In genomic region chr2:45111571-45111970, GRCm38 (mm10) we compare ENCODE assay signal across 8 mouse cellular contexts. TPM values are rescaled to one million over a fixed set of nuclear protein-coding genes. Genes with fewer than 3 reads are reported as not detected.
DNase-seq lines count a peak whose midpoint lies in the region; ATAC-seq and TF ChIP-seq lines count a peak whose summit lies in the region.
"Not testable (repeated sequence)": the region's sequence is repeated elsewhere in the genome, so short reads cannot be mapped to it uniquely, and the experiment has no call there.

No protein-coding gene starts in this region.

- not testable (repeated sequence) for H3K27me3 ChIP-seq in C2C12 (ENCODE audit: control insufficient read depth, insufficient read depth, insufficient read length); forebrain, embryonic 14.5 days (replicated peaks; ENCODE audit: control insufficient read depth, insufficient read depth, low read length); heart, embryonic 16.5 days (ENCODE audit: control insufficient read depth, insufficient read depth, low read length); kidney, adult 2 months (replicated peaks; ENCODE audit: control insufficient read depth, insufficient read depth, low read length); megakaryocyte, embryonic 14.5 days (replicated peaks); neural tube, embryonic 14.5 days (ENCODE audit: control insufficient read depth, insufficient read depth, low read length)

- 10% methylated on average over 3 of the region's 3 CpGs for WGBS in forebrain, embryonic 14.5 days
- 15% methylated on average over 3 of the region's 3 CpGs for WGBS in heart, embryonic 16.5 days
- WGBS in kidney, adult 2 months, result 13% methylated on average over 3 of the region's 3 CpGs
- under 1% methylated on average over 3 of the region's 3 CpGs for WGBS in neural tube, embryonic 14.5 days

- H3K4me3 ChIP-seq in C2C12 (ENCODE audit: insufficient read depth, poor library complexity, severe bottlenecking), result peak overlapping the region; percentile 79
- peak overlapping the region; percentile 89 for H3K4me3 ChIP-seq in forebrain, embryonic 14.5 days (ENCODE audit: low read depth, low read length)
- peak overlapping the region; percentile 66 for H3K4me3 ChIP-seq in heart, embryonic 16.5 days (ENCODE audit: low read length)
- peak overlapping the region; percentile 57 for H3K4me3 ChIP-seq in kidney, adult 2 months (ENCODE audit: insufficient read depth, low read depth, low read length)
- peak overlapping the region; percentile 99 for H3K4me3 ChIP-seq in megakaryocyte, embryonic 14.5 days (replicated peaks)
- H3K4me3 ChIP-seq in neural tube, embryonic 14.5 days (ENCODE audit: low read depth, low read length), result peak overlapping the region; percentile 79

- not testable (repeated sequence) for H3K36me3 ChIP-seq in C2C12 (ENCODE audit: control insufficient read depth, insufficient read depth); forebrain, embryonic 14.5 days (ENCODE audit: control insufficient read depth, insufficient read depth, low read length); heart, embryonic 16.5 days (ENCODE audit: control insufficient read depth, insufficient read depth); kidney, adult 2 months (ENCODE audit: control insufficient read depth, insufficient read depth, low read length); neural tube, embryonic 14.5 days (ENCODE audit: control insufficient read depth, insufficient read depth, low read length)
- H3K36me3 ChIP-seq in megakaryocyte, embryonic 14.5 days (replicated peaks; ENCODE audit: low read length), result peaks cover 34% of the 10 kb centered on the region

- peaks cover 35% of the 10 kb centered on the region for H3K79me3 ChIP-seq in C2C12 (ENCODE audit: low read depth)

- H3K4me2 ChIP-seq in forebrain, embryonic 14.5 days (ENCODE audit: low read length), result peak overlapping the region; percentile 87
- H3K4me2 ChIP-seq in heart, embryonic 16.5 days (ENCODE audit: low read depth, low read length), result peak overlapping the region; percentile 74
- peak overlapping the region; percentile 73 for H3K4me2 ChIP-seq in neural tube, embryonic 14.5 days (ENCODE audit: low read depth, low read length)

- TF ChIP-seq CTCF in C2C12 (IDR thresholded peaks at IDR 0.05; ENCODE audit: control insufficient read depth, insufficient read depth, insufficient read length); kidney, adult 2 months (conservative IDR thresholded peaks at IDR 0.05; ENCODE audit: insufficient read depth, insufficient read length, low read depth, low read length): not testable (repeated sequence)

- TF ChIP-seq POLR2A in kidney, adult 2 months (IDR thresholded peaks at IDR 0.05; ENCODE audit: low read depth, low read length), result not testable (repeated sequence)

- ATAC-seq in forebrain, embryonic 14.5 days; heart, embryonic 16.5 days (replicated peaks; ENCODE audit: extremely low read depth, insufficient read depth, low FRiP score); neural tube, embryonic 14.5 days (ENCODE audit: low read depth): not testable (repeated sequence)

- peaks cover 61% of the 10 kb centered on the region for H3K79me2 ChIP-seq in C2C12 (ENCODE audit: control insufficient read depth, insufficient read depth)

- DNase-seq in embryo, embryonic 10 days (ENCODE audit: low spot score), result peak; percentile 63
- not testable (repeated sequence) for DNase-seq in forebrain, embryonic 14.5 days (ENCODE audit: low spot score)
- DNase-seq in kidney, adult 2 months, result peak; percentile 58
- DNase-seq in liver, result peak; percentile 30

- peak overlapping the region; percentile 100 for H3K9ac ChIP-seq in forebrain, embryonic 14.5 days (ENCODE audit: low read length)
- peak overlapping the region; percentile 98 for H3K9ac ChIP-seq in heart, embryonic 16.5 days (ENCODE audit: low read length)
- H3K9ac ChIP-seq in neural tube, embryonic 14.5 days (replicated peaks; ENCODE audit: low read depth, low read length), result peak overlapping the region; percentile 96

- H3ac ChIP-seq in C2C12 (ENCODE audit: control insufficient read depth, insufficient read length, low read depth), result peak overlapping the region; percentile 61

- H3K27ac ChIP-seq in forebrain, embryonic 14.5 days (ENCODE audit: low read depth, low read length), result peak overlapping the region; percentile 99
- peak overlapping the region; percentile 94 for H3K27ac ChIP-seq in heart, embryonic 16.5 days (ENCODE audit: low read length)
- H3K27ac ChIP-seq in kidney, adult 2 months (ENCODE audit: insufficient read depth, low read depth, low read length), result peak overlapping the region; percentile 62
- peak overlapping the region; percentile 98 for H3K27ac ChIP-seq in neural tube, embryonic 14.5 days (ENCODE audit: low read depth, low read length)

- H3K9me3 ChIP-seq in forebrain, embryonic 14.5 days (replicated peaks; ENCODE audit: control insufficient read depth, low read length); heart, embryonic 16.5 days (replicated peaks; ENCODE audit: control insufficient read depth, low read length); megakaryocyte, embryonic 14.5 days; neural tube, embryonic 14.5 days (ENCODE audit: control insufficient read depth, low read length): not testable (repeated sequence)

- H3K4me1 ChIP-seq in forebrain, embryonic 14.5 days (ENCODE audit: control insufficient read depth, insufficient read depth, low read length), result peaks cover 24% of the 10 kb centered on the region
- H3K4me1 ChIP-seq in heart, embryonic 16.5 days (ENCODE audit: control insufficient read depth, insufficient read depth, low read length), result peaks cover 16% of the 10 kb centered on the region
- H3K4me1 ChIP-seq in kidney, adult 2 months (ENCODE audit: control insufficient read depth, insufficient read depth, low read length); neural tube, embryonic 14.5 days (ENCODE audit: control insufficient read depth, insufficient read depth, low read length): not testable (repeated sequence)
- H3K4me1 ChIP-seq in megakaryocyte, embryonic 14.5 days, result peaks cover 44% of the 10 kb centered on the region

RNA-seq across cellular contexts. Expression of gene Zeb2, which starts 5.6 kb away (rescaled TPM):
- 9.8 TPM for polyA plus RNA-seq in C2C12 (2012; fragmentation: generic; extraction: Trizol)
- polyA plus RNA-seq in forebrain, embryonic 14.5 days (2014; fragmentation: Nextera tagmentation; extraction: Ambion mirVana), result 70.6 and 87.0 TPM in 2 replicates
- 19.9 and 25.2 TPM in 2 replicates for polyA plus RNA-seq in heart, embryonic 16.5 days (2015; fragmentation: Nextera tagmentation; extraction: Ambion mirVana)
- 22.7 and 25.6 TPM in 2 replicates for polyA plus RNA-seq in kidney, adult 2 months (2012; rRNA removed)
- 14.4 and 20.1 TPM in 2 replicates for polyA plus RNA-seq in megakaryocyte, embryonic 14.5 days (2012; ENCODE audit: insufficient read depth, low replicate concordance)
- 53.8 and 57.6 TPM in 2 replicates for polyA plus RNA-seq in neural tube, embryonic 14.5 days (2014; fragmentation: Nextera tagmentation; extraction: Ambion mirVana)
